Mouse (Mus musculus) bone marrow macrophage, adult 2 months (primary cell): ENCODE measurements around the gene Depdc5.

Source experiments
- CTCF ChIP-seq: IDR thresholded peaks from 2 replicates; pipeline ENCODE4 v1.5.1; 2012; ENCODE audit warnings: low read depth, mild to moderate bottlenecking, low read length, moderate library complexity
- POLR2A ChIP-seq: IDR thresholded peaks from 2 replicates; pipeline ENCODE4 v1.6.1; 2012; ENCODE audit warnings: mild to moderate bottlenecking, low read depth, low read length, borderline replicate concordance

GRCm38 (mm10) chr5:32830054-32830453 lies 33.4 kb upstream of the Depdc5 start:
- TF ChIP-seq POLR2A (no peak), CTCF (no peak)
